Mouse (Mus musculus) retina, adult 2 months (tissue): ENCODE measurements at regions not wholly inside any gene's neighbourhood (a gene's known extent, or its start where the extent isn't known, plus 50 kb on each side); places are given as distances from the start of the nearest gene placed in this dataset.

Experiments used
- DNase-seq: peaks from one replicate; pipeline ENCODE4 v3.0.0-alpha.2; 2012; ENCODE audit warnings: low read depth, low spot score

DNA sequence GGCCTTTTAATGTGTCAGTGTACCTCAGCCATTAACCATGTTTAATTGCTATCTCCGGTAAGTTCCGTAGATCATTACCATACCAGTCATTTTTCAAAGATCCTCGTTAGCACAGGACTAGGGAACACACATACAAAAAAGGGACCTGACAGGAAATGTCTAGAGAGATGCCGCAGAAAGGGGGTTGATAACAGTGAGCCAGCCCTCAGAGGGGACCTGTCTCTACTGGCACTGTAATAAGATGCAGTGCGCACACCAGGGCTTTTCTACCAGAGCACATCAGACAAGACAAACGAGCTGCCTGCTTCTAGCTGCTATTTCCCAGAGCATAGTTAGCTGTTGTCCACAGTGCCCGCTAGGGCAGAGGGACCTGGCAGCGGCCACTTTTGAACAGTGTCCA is 199.1 kb downstream of the Sox11 start:
- no peak for DNase-seq

DNA sequence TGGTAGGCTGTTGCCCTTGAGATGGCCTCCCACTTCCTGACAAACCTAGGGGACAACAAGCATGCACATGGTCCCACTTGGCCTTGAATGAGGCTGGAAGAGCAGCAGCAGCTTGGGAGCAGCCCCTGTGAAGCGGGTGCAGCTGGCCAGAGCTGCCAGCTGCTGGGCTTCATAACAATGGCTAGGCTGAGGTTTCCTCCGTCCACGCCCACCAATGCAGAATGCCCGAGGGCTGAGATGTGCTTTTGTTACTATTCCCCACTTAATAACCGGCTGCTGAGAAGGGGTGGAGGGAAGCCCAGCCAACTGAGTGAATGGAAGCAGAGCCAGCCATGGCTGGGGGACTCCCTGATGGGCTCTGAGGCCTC is 202.1 kb downstream of the Sox11 start:
- no peak for DNase-seq

DNA sequence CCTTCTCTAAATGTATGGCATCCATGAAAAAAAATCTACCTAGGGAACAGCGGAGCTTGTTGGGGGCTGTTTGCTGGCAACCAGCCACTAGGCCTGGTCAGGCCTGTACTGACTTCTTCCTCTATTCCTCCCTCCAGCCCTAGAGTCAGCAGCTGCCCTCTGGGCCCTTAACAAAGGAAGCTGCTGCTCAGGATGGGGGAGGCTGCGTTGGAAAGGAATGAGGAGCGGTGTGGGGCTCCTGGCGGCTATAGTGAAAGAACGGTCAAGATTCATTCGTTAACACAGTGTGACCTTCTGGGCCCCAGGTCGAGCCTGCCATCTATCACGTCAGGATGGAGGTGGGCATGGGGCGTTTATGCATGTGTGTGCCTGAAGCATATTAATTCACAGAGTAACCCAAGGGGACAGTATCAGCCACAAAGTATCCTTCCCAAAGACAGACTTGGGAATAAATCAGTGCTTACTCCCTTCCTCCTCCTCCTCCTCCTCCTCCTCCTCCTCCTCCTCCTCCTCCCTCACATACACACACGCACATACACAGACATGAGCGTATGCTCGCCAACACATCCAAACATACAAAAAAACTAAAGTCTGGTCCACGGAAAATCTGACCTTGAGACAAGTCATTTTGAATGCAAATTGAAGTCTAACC is 202.6 kb downstream of the Sox11 start:
- no peak for DNase-seq

DNA sequence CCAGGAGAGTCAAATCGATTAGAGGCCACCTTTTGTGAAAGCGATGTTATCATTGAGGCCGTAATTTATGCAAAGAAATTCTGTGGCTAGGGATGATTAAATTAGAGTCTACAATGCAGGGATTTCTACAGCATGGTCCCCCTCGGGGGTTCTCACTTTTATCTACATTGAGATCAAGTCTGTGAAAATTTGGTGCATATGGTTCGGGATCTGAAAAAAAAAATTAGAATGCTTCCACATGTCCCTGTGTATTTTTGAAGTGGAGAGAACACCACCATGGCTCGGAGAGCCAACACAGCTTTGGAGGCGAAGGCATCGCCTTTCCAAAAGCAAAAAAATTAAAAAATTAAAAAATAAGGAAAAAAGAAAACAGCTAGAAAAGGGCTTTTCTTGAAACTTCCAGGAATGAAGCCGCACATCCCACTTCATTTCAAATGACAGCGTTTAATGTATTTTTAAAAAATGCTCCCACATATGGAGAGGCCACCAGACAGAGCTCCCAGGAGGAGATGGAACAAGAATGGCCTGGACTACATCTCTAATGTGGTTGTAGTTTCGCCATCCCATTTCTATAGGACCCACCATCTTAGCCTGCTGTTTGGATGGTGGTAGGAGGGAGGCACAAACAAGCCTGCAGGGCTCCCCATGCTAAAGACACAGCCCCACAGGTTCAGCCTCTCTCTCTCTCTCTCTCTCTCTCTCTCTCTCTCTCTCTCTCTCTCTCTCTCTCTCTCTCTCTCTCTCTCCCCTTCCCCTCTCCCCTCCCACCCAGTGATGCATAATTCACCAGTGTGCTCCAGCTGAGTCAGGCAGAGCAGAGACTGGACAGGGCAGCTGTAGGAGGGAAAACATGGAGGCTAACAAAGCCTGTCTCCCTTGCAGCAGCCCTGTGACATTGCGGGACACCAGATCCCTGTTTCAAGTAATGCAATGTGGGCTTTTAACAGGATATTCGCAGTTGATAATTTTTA is 203.4 kb downstream of the Sox11 start:
- DNase-seq, result no peak

DNA sequence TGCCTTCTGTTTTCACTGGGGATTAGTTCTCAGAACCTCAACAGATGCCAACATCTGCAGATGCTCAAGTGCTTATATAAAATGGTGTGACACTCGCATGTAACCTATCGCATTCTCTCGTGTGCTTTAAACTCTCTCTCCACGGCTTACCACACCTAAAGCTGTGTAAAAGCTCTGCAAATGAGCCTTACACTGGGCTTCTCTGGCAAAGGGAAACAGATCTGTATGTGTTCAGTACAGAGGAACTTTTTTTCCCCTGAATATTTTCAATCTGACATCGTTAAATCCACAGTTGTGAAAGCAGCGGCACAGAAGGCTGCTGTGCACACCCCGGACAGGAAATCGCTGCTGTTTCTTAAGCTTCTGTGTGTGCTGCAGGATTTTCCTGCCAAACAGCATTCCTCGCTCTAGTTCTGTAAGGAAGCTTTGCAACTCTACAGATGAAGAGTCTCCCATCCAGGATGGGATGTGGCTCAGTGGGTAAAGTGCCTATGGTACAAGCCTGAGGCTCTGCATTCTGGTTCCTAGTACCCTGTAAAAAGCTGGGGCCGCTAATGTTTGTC is 206.3 kb downstream of the Sox11 start:
- no peak for DNase-seq

DNA sequence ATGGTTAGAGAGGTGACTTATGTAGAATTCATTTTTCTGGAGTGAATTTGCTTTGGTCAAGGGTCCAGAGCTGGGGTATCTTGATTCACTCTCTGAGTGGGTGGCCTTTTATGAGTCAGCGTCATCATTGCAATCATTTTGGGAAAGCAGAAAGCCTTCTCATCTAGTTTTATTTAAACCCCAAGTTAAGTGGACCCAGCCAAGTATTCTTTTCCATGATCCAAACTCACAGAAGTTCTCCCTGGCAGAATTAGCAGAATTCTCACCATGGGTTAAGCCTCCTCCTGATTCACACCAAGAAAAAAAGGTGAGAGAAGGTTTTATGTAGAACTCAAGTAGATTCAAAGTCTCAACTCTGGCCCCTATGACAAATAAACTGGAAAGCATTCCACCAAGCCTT is 211.8 kb downstream of the Sox11 start:
- no peak for DNase-seq

DNA sequence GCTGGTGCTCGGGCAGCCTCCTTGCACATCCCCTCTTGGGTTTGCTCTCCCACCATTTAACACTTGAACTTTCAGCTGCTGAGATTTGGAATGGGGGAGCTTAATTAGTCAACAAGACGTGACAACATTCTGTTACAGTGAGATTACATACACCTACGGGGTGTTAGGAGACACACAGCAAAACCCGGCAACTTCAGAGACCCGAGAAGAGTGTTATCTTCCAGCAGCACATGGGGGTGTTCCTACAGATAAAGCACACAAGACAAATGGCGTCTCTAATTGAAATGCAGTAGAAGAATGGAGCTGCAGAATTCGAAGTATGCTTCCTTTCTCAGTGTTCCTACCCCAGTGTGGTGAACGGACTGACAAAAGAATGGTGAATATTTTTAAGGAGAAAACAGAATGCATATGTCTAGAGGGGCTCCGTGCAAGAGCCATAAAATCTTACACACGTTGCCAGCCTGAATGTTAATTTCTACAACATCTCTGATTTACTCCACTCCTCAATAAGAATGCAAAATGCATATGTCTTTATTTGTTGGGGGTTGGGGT is 215.2 kb downstream of the Sox11 start:
- DNase-seq, result no peak

DNA sequence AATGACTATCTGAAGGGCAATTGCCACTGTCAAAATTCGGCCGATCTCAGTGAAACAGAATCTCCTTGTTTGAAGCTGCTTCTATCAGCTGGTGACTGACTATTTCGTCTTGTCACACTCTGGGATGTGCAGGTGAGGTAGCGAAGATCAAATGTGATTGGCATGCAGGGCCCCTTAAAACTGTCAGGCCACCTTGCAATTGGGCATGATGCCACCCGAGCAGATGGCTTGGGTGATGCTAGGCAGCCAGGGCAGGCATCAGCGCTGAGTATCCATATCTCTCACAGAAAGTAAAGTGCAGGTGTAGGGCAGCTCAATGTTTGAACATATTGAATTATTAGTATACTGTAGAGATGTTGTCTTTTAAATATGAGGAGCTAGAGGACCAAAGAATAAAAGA is 223.8 kb downstream of the Sox11 start:
- DNase-seq, result no peak

DNA sequence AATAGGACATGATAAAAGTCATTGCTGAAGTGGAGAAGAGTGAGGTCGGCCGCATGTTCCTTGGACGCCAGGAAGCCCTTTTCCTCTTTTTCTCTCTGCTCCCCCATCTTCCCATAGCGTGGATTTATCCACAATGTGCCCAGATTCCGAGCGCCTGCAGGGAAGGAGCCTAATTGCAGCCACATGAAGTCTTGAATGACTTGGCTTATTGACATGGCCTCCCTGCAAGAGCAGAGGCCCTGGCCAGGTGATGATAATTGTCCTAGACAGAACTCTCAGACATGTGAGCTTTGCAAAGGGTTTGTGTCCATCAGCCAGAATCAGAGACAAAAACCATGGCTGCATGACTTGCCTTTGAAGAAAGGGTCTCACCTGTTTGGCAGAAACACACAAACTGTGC is 227.0 kb downstream of the Sox11 start:
- DNase-seq, result no peak

DNA sequence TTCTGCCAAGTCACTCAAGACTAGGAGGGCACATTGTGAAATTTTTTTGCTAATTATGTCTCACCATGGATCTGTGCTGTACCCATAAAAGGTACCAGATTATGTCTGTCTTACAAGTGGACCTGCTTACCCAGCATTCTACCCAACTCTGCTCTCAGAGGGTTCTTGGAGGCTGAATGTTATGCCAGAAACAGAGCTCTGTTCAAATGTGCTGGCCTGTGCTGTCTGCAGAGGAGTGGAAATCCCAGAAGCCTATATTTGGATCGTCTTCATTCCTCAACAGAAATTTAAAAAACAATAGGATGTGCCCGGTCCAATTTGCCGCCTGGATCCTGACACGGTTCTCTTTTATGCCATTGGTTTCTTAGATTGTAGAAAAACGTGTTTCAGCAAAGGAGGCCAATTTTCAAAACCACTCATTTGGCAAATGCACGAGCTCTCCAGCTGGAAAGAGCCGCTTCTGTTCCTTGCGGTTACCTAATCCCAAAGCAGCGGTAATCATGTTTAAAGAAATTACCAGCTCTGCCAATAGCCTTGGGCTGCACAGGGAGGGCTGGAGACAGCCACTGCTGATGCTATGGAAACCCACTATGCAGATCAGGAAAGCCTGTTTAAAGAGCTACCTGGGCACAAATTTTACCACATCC is 237.3 kb downstream of the Sox11 start:
- no peak for DNase-seq

DNA sequence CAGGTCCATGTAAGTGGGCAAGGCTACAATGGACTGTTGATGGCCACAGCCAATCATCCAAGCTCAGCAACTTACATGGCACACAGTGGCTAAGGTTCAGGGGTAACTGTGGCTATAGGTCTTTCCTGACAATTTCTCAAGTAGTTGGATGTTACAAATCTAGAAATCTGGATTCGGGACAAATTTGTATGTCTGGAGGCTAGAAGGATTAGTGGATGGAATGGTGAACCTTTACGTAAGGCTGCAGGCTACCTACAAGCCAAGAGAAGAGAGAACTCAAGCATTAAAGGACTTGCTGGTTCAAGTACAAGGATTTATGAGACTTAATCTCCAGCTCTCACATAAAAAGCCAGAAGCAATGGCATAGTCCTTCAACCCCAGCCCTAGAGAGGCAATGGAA is 239.4 kb downstream of the Sox11 start:
- DNase-seq, result no peak

DNA sequence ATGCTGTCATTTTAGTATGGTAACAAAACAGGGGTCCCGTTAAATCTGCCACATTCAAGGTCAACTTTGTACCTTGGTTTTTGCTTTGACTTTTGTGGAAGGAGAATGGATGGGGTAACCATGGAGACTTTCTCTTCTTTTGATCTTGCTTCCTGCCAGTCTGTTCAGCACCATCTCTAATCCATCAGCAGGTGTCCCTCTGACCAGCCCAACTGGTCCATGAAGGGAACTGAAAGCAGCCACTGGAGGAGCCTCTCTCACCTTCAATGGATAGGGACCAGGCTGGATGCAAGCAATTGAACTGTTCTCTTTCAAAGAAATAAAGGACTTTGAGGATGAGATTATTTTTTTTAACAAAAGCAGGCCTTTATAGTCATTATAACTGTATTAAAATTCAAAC is 253.2 kb downstream of the Sox11 start:
- no peak for DNase-seq

DNA sequence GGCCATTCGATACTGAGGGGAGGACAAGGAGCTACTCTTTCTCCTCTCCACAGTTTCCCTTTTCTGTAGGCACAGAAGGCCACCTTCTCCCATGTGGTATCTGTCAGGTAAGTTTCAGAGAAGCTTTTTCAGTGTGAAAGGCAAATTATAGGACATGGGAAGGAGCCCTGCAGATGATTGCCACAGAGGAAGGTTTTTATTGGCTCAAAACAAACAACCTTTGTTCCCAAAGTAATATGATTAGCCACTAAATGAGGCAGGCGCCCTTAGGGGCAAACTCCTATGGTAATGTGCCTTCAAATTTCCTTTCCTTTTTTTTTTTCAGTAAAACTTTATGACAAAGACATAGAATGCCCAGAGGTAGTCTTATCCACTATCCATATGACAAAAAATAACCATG is 256.5 kb downstream of the Sox11 start:
- DNase-seq, result no peak

DNA sequence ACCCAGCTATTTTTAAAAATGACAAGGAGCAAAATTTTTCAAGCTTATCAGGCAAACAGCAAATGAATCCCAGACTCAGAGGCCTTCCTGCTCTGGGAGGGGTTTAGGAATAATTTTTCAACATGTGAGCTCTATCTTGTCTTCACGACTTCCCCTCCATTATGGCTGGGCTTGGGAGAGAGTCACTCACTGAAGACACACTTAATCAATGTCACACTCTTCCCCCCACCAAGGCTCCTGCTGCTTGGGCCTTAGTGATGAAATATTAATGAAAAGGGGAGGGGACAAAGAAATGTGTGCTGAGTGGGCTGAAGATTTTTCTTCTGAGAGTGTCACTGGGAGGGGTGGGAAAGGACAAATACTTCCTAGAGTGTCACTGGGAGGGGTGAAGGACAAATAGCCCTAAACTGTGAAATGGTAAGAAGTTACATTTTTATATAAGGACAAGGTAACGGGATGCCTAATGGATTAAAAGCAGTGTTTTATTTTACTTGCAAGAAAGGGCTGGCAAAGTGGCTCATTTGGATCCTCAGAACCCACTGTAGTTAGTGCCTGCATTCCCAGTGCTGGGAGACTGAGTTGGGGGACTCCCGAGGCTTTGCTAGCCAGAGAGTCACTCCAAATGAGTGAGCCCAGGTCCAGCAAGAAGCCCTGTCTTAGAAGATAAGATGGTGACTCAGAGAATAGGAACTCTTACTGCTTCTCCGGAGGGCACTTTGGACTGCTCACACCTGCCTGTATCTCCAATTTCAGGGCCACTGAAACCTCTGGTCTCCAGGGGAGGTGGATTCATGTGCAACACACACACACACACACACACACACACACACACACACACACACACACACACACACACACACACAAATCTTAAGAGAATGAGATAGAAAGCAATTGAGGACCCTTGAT is 258.5 kb downstream of the Sox11 start:
- no peak for DNase-seq

DNA sequence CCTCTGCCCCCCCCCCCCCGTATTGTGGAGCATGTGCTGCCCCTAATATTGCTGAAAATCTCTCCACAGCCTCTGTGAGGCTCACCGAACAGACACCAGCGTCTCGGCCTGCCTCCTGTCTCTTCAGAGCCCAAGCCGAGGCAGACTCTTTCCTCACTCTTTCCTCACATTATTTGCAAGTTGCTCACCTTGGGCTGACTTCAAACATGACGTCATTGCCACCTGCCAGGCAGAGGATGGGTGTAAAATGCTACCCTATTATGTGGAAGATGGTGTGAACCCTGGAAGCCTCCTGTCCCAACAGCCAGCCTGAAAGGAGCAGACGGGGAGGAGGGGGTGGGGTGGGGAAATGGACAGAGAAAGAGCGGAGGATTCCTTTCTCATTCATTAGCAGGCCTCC is 259.3 kb downstream of the Sox11 start:
- DNase-seq, result no peak

DNA sequence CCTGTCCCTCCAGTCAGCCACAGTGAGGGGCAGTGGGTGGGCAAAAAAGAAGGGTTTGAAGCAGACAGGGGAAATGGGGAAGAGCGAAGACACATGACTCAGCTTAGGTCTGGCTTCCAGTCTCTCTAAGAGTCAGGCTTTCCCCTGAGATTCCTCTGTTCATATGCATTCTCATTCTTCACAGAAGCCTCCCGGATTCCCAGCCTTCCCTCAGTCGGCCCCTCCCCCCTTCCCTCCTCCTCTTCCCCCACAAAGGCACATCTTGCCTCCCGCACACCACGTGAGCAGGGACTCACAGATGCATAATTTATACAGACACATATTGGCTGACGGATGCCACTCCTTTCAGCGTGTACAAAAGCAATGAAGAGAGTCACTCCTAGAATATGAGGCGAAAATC is 259.8 kb downstream of the Sox11 start:
- DNase-seq, result no peak

DNA sequence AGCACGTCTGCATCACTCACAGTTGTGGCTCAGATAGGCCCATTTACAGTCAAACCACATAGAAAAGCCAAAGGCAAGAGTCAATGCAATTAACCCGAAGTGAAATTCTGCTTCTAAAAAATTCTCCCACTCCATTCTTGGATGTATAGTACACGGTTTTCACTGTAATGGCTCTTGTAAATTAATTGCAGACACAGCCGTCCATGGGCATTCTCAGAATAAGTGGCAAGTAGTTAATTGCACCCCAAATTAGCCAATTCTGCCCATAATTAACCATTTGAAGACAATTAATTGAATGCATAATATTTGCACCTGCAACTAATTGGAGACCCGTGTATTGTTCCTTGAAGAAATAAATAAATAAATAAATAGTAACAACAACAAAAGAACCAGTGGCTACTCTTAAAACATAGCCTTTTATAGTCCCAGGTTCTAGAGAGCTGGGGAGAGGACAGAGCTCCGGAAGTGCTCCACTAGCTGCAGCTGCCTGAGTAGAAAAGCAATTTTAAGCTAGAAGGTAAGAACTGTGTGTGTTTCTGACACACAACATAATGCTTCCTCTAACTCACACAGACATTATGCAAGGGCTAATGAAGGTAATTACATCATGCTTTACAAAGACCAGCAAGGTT is 266.2 kb downstream of the Sox11 start:
- no peak for DNase-seq

DNA sequence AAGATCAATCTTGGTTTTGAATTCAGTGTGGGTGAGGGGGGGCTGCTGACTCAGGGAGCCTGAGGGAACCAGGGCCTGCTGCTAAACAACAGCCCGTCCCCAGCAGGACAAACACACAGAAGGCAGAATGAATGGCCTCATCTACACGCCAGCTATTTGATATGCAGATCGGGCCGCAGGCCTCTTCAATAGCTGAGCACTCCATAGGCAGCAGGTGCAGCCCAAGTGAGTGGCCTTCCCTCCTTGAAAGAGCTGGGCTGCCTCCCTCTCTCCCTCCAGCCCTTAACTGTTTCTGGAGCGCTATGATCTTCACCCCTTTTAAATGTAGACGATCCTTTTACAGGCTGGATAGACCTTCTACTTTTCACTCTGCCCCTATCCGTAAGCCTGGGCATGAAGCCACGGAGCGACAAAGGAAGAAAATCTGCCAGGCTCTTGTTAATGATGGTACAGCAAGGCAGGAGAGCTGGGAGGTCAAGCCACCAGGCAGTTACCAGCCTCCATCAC is 277.3 kb downstream of the Sox11 start:
- DNase-seq, result no peak

DNA sequence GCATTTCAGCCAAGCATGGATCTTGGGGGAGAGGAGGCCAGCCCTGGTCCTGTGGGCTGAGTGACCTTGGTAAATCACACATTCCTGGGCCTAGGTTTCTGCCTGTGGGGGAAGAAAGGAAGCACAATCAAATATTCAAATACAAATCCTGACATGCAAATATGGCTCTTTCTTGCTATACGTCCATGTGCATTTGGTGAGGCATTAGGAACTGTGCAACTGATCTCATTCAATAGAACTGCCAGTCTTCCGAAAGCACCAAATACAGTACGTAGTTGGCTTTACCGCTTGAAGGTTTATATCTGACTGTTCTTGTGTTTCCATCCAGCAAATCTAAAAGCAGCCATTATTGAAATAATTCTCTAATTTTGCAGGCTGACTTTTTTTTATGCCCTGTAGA is 278.9 kb downstream of the Sox11 start:
- no peak for DNase-seq

DNA sequence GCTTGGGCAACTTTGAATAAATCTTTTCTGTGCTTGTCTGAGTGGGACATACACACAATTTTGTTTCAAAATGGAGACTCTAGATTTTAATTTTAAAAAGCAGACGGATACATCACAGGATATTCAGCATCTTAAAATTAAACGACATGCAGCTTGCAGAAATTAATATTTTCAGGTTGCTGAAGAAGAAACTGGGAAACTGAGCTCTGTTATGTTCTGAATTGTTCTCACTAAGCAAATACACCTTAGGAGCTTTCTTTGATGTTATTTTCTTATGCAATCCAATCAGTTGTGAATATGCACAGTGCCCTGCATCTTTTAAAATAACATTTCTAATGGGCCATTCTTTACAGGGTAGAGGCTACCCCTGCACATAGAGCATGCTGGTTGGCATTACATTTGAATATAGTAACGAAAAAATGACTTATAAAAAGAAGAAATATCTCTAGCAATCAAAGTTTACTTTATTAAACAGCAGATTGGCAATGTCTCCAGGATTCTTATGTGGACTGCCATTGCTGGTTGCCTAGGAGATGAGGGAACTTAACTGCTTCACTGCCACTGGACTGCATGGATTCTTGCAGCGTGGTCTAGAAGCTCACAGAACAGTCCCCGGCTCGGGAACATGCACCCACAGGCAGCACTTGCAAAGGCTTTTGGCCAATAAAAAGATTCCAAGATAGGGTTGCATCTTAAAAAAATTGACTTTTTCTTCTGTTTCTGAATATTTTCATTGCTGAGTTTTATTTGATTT is 279.7 kb downstream of the Sox11 start:
- DNase-seq, result no peak
